Mouse (Mus musculus): ENCODE data around the gene Cdkn1a.

DNA sequence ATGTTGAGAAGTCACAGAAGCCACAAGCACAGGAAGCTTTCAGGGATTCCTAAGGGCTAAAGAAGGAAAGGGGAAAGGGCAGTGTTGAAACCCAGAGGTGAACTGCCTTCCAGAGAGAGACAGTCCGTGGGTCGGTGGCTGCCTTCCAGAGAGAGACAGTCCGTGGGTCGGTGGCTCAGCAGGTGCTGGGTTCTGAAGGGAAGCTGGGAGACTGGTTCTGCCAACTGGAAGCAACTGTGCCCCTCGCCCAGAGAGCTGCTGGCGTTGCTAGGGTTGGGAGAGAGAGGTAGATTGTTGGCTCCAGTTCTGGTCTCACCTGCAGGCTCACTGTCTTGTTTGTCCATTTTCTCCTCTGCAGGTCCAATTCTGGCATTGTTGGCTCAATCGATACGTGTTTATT is 32.3 kb upstream of the Cdkn1a start:
- no peak for TF ChIP-seq CTCF (IDR thresholded peaks at IDR 0.05; ENCODE audit: low read depth, low read length)
- no peak for TF ChIP-seq POLR2A (IDR thresholded peaks at IDR 0.05; ENCODE audit: borderline replicate concordance, low read depth, low read length)
